Mouse (Mus musculus) neural tube, embryonic 11.5 days (tissue): Measurements from ENCODE around the gene Itgae. TPM values are rescaled to one million over a fixed set of nuclear protein-coding genes. Genes with fewer than 3 reads are reported as not detected.

Source experiments
- ATAC-seq: fragments of 200-750 bp; cut with Nextera tagmentation; 2 replicates; pipeline ENCODE4 v1.8.0; 2017; ENCODE audit warnings: moderate number of reproducible peaks, mild to moderate bottlenecking, moderate TSS enrichment, moderate library complexity; ENCODE audit not compliant: insufficient read depth, low FRiP score, low TSS enrichment
- DNase-seq: peaks from one replicate; pipeline ENCODE4 v3.0.0-alpha.2; 2015; ENCODE audit warnings: low spot score
- H3K27ac ChIP-seq: fragments of 300-500 bp; sonication (generic); 2 replicates; pipeline ENCODE4 v1.5.1; 2014; ENCODE audit warnings: low read depth, mild to moderate bottlenecking, low read length
- H3K27me3 ChIP-seq: fragments of 300-500 bp; sonication (generic); 2 replicates; pipeline ENCODE4 v1.6.1; 2014; ENCODE audit warnings: mild to moderate bottlenecking, low read length, mixed read lengths; ENCODE audit not compliant: control insufficient read depth, insufficient read depth
- H3K36me3 ChIP-seq: fragments of 300-500 bp; sonication (generic); 2 replicates; pipeline ENCODE4 v1.6.1; 2014; ENCODE audit warnings: mild to moderate bottlenecking, low read length, moderate library complexity, mixed read lengths; ENCODE audit not compliant: control insufficient read depth, insufficient read depth
- H3K4me1 ChIP-seq: fragments of 300-500 bp; sonication (generic); 2 replicates; pipeline ENCODE4 v1.6.1; 2014; ENCODE audit warnings: low read length, mixed read lengths; ENCODE audit not compliant: control insufficient read depth, insufficient read depth
- H3K4me2 ChIP-seq: fragments of 300-500 bp; sonication (generic); 2 replicates; pipeline ENCODE4 v1.6.1; 2014; ENCODE audit warnings: low read depth, mild to moderate bottlenecking, moderate library complexity
- H3K4me3 ChIP-seq: fragments of 300-500 bp; sonication (generic); 2 replicates; pipeline ENCODE4 v1.5.1; 2014; ENCODE audit warnings: low read depth, low read length
- H3K9ac ChIP-seq: fragments of 300-500 bp; sonication (generic); 2 replicates; pipeline ENCODE4 v1.6.1; 2014; ENCODE audit warnings: mild to moderate bottlenecking, low read length
- H3K9me3 ChIP-seq: fragments of 300-500 bp; sonication (generic); 2 replicates; pipeline ENCODE4 v1.6.1; 2016; ENCODE audit warnings: low read length; ENCODE audit not compliant: control insufficient read depth
- WGBS: fragments of 180-500 bp; shearing (Covaris S2); extraction: QIAGEN DNeasy Blood & Tissue Kit; methylation state at CpG from one replicate; pipeline ENCODE4 v1.1.7; 2014; 5-methylcytosine and 5-hydroxymethylcytosine counted together
- polyA plus RNA-seq: library from polyadenylated mRNA; unstranded; fragments of >200 nt; fragmentation: Nextera tagmentation; extraction: Ambion mirVana; gene quantifications from 2 replicates; pipeline ENCODE4 v1.2.1, GENCODE M21; 2014

Itgae gene
- polyA plus RNA-seq, 1 experiment from 2014 or later = 0.34 TPM

DNA sequence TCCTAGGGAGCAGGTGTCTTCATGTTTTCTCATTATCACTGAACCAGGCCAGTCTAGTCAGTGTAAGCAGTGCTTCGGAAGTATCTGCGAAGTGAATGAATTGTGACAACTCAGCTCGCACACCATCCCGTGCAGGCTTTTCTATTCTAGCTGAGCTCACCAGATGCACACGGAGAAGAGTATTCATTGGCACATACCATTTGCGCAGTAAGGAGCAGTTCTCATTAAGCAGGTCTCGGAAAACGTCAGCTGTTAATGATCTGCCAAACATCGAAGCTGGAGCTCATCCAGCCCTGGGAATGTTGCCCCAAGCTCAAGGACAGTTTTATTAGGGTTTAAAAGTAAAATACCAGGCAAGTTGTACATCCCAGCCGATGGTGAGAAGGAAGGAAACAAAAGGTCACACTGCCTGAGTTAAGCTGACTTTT lies 5.6 kb upstream of the Itgae start:
- Histone ChIP-seq H3K27ac (no peak overlapping the region), H3K27me3 (no peaks in the 10 kb centered on the region), H3K9me3 (no peaks in the 10 kb centered on the region), H3K4me2 (no peak overlapping the region), H3K36me3 (peaks cover 6% of the 10 kb centered on the region; the same call in 1 of the 2 replicates), H3K9ac (no peak overlapping the region), H3K4me1 (no peaks in the 10 kb centered on the region), H3K4me3 (no peak overlapping the region)
- WGBS = 90% methylated on average over 10 of the region's 10 CpGs
- no peak for DNase-seq
- no peak for ATAC-seq

DNA sequence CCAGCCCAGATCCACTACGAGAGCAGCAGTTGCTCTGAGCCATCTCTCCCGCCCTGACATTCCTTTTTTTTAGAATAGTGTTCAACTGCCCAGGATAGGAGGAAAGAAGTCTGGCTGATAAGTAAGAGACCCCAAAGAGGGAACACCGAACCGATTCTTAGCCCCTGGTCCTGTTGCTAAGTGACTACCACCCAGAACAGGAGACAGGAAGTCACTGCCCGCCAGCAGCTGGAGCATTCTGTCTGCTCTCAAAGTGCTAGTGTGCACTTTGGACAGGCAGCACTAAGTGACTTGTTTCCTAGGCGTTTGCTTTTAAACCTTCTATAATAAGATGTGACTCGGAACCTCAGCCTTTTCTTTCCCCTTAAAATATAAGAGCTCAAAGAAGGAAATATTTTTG lies 5.0 kb upstream of the Itgae start:
- no peaks in the 10 kb centered on the region for H3K4me1 ChIP-seq
- peaks cover 6% of the 10 kb centered on the region; the same call in 1 of the 2 replicates for H3K36me3 ChIP-seq
- H3K27me3 ChIP-seq = no peaks in the 10 kb centered on the region
- no peak overlapping the region for H3K4me2 ChIP-seq
- H3K27ac ChIP-seq = no peak overlapping the region
- WGBS = 86% methylated on average over 7 of the region's 7 CpGs
- H3K9ac ChIP-seq = no peak overlapping the region
- DNase-seq (no peak), ATAC-seq (no peak)
- H3K4me3 ChIP-seq = no peak overlapping the region
- H3K9me3 ChIP-seq = no peaks in the 10 kb centered on the region

- DNase-seq (no peak), ATAC-seq (no peak)
- H3K9ac ChIP-seq = no peak overlapping the region
- 72% methylated on average over 6 of the region's 6 CpGs for WGBS
- no peaks in the 10 kb centered on the region for H3K27me3 ChIP-seq
- peaks cover 2% of the 10 kb centered on the region; the same call in 1 of the 2 replicates for H3K36me3 ChIP-seq
- no peak overlapping the region for H3K4me2 ChIP-seq
- no peaks in the 10 kb centered on the region for H3K4me1 ChIP-seq
- no peak overlapping the region for H3K4me3 ChIP-seq
- H3K27ac ChIP-seq = no peak overlapping the region
- H3K9me3 ChIP-seq = no peaks in the 10 kb centered on the region
These were observed 2.5 kb upstream of the Itgae start for GRCm38 (mm10) chr11:73087700-73088480.

DNA sequence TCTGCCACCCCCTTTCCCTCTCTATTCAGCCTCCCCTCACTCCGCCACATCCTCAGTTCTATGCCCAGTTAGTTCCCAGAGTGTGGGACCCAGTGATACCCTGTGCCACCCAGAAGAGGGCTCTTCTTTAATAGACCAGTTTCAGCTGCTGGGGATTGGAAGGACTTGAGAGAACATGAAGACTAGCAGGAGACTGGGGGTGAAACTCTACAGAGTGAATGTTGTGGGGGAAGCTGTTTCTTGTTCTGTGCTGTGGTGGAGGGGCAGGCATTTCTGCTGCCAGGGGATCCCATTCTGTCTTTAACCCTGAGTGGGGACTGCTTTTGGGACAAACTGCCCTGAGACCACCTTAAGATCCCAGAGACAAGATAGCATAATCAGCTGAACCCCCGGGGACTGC lies 443 bp downstream of the Itgae start:
- ATAC-seq (no peak), DNase-seq (no peak)
- Histone ChIP-seq H3K27ac (no peak overlapping the region), H3K4me3 (no peak overlapping the region), H3K4me2 (no peak overlapping the region), H3K27me3 (no peaks in the 10 kb centered on the region), H3K9me3 (no peaks in the 10 kb centered on the region), H3K9ac (no peak overlapping the region), H3K4me1 (no peaks in the 10 kb centered on the region), H3K36me3 (no peaks in the 10 kb centered on the region)
- 84% methylated on average over 2 of the region's 2 CpGs for WGBS

- DNase-seq (no peak), ATAC-seq (no peak)
- H3K4me2 ChIP-seq = no peak overlapping the region
- H3K9me3 ChIP-seq = no peaks in the 10 kb centered on the region
- no peak overlapping the region for H3K27ac ChIP-seq
- no peaks in the 10 kb centered on the region for H3K36me3 ChIP-seq
- no peaks in the 10 kb centered on the region for H3K27me3 ChIP-seq
- no peak overlapping the region for H3K4me3 ChIP-seq
- H3K9ac ChIP-seq = no peak overlapping the region
- no peaks in the 10 kb centered on the region for H3K4me1 ChIP-seq
- 83% methylated on average over 4 of the region's 4 CpGs for WGBS
These were observed 1.7 kb downstream of the Itgae start for GRCm38 (mm10) chr11:73092057-73092456.

DNA sequence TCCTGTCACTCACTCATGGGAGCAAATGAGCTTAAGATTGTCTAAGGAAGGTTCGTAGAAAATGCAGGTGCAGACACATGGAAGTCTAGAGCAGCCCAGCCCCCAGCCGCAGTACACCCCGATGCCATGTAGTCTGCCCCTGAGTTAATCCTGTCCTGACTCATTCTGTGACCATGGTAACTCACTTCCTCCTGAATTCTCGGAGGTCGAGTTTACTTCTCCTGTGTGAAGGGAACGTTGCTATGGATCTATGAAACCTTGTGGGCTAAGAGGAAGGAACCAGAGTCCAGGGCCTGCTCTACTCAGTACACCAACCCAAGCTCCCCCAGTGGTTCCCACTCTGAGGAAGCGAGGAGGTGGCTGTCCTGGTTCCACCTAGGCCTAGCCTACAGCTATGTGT lies 2.5 kb downstream of the Itgae start:
- H3K9ac ChIP-seq = no peak overlapping the region
- no peaks in the 10 kb centered on the region for H3K9me3 ChIP-seq
- no peaks in the 10 kb centered on the region for H3K36me3 ChIP-seq
- H3K27ac ChIP-seq = no peak overlapping the region
- 78% methylated on average over 7 of the region's 7 CpGs for WGBS
- H3K4me3 ChIP-seq = no peak overlapping the region
- no peak overlapping the region for H3K4me2 ChIP-seq
- no peak for DNase-seq
- ATAC-seq = no peak
- H3K27me3 ChIP-seq = no peaks in the 10 kb centered on the region
- H3K4me1 ChIP-seq = no peaks in the 10 kb centered on the region

GRCm38 (mm10) chr11:73094231-73094995 lies 4.0 kb downstream of the Itgae start:
- DNase-seq = no peak
- Histone ChIP-seq H3K36me3 (no peaks in the 10 kb centered on the region), H3K27me3 (no peaks in the 10 kb centered on the region), H3K9me3 (no peaks in the 10 kb centered on the region), H3K4me2 (no peak overlapping the region), H3K4me3 (no peak overlapping the region), H3K27ac (no peak overlapping the region), H3K4me1 (no peaks in the 10 kb centered on the region), H3K9ac (no peak overlapping the region)
- ATAC-seq = no peak
- whole genome bisulfite sequencing = 81% methylated on average over 11 of the region's 11 CpGs

GRCm38 (mm10) chr11:73098860-73099259 lies 8.5 kb downstream of the Itgae start:
- Histone ChIP-seq H3K9me3 (no peaks in the 10 kb centered on the region), H3K36me3 (no peaks in the 10 kb centered on the region), H3K4me3 (no peak overlapping the region), H3K9ac (no peak overlapping the region), H3K4me2 (no peak overlapping the region), H3K27ac (no peak overlapping the region), H3K4me1 (no peaks in the 10 kb centered on the region), H3K27me3 (no peaks in the 10 kb centered on the region)
- ATAC-seq (no peak), DNase-seq (no peak)
- 75% methylated on average over 5 of the region's 5 CpGs for WGBS
